11 mouse cellular contexts compared by ENCODE assay signal in the genomic region with DNA sequence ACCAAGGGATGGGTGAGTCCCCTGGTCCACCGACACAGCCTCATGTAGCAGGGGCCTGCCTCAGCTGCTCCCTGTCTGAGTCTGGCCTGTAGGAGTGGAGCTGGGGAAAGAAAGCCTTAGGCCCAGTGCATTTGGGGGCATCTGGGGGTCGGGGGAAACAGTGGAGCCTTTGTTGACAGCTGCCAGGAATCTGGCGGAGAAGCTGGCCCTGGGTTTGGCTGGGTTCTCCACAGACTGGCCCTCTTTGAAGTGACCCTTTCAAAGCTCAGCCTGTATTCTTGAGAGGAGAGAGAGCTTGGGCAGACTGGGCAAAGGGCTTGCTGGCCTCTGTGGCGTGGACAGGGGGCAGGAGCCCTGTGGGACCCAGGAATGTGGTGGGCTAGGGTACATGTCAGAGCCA. TPM values are rescaled to one million over a fixed set of nuclear protein-coding genes. Genes with fewer than 3 reads are reported as not detected.
DNase-seq lines count a peak whose midpoint lies in the region; ATAC-seq and TF ChIP-seq lines count a peak whose summit lies in the region.
"Had no signal": no experiment of that assay in that cellular context is flagged by ENCODE, and none has a peak within 500 bp of the region (broad histone marks: within the 10 kb centered on the region; RNA-seq: fewer than 3 reads in every experiment).

No protein-coding gene starts in this region.

- H3K4me1 ChIP-seq in heart, embryonic 15.5 days (replicated peaks), result peaks cover 60% of the 10 kb centered on the region
- 0 out of 2 replicates have a peak, but pooled peaks cover 6% of the 10 kb centered on the region for H3K4me1 ChIP-seq in neural tube, embryonic 11.5 days (ENCODE audit: control insufficient read depth, insufficient read depth, low read length)
- peaks cover 11% of the 10 kb centered on the region for H3K4me1 ChIP-seq in intestine, embryonic 16.5 days (ENCODE audit: control insufficient read depth, insufficient read depth, low read length)
- peaks cover 18% of the 10 kb centered on the region for H3K4me1 ChIP-seq in olfactory bulb, adult 2 months (ENCODE audit: control insufficient read depth, insufficient read depth, low read length)
- peaks cover 7% of the 10 kb centered on the region for H3K4me1 ChIP-seq in kidney, embryonic 14.5 days (ENCODE audit: control insufficient read depth, insufficient read depth, low read length)

- intact Hi-C loops in heart, postnatal 25 days (cut with DNase I), result no loop called here

- no peaks in the 10 kb centered on the region for H3K9me3 ChIP-seq in heart, embryonic 15.5 days (replicated peaks)
- no peaks in the 10 kb centered on the region for H3K9me3 ChIP-seq in neural tube, embryonic 11.5 days (ENCODE audit: control insufficient read depth, low read length)
- no peaks in the 10 kb centered on the region for H3K9me3 ChIP-seq in intestine, embryonic 16.5 days (ENCODE audit: control insufficient read depth, low read length)
- no peaks in the 10 kb centered on the region for H3K9me3 ChIP-seq in kidney, embryonic 14.5 days (ENCODE audit: control insufficient read depth, low read length)

- H3K9ac ChIP-seq in heart, embryonic 15.5 days, result no peak overlapping the region
- no peak overlapping the region for H3K9ac ChIP-seq in neural tube, embryonic 11.5 days (ENCODE audit: low read length)
- H3K9ac ChIP-seq in intestine, embryonic 16.5 days (ENCODE audit: low read depth, low read length), result 0 out of 2 replicates have a peak overlapping the region, but pooled peaks have one; percentile 31
- H3K9ac ChIP-seq in kidney, embryonic 14.5 days (ENCODE audit: low read depth, low read length), result no peak overlapping the region

- H3K36me3 ChIP-seq in heart, embryonic 15.5 days, result no peaks in the 10 kb centered on the region; the same call in 1 of the 2 replicates
- no peaks in the 10 kb centered on the region for H3K36me3 ChIP-seq in neural tube, embryonic 11.5 days (ENCODE audit: control insufficient read depth, insufficient read depth, low read length)
- H3K36me3 ChIP-seq in intestine, embryonic 16.5 days (ENCODE audit: control insufficient read depth, insufficient read depth, low read length), result no peaks in the 10 kb centered on the region; the same call in 1 of the 2 replicates
- no peaks in the 10 kb centered on the region for H3K36me3 ChIP-seq in kidney, embryonic 14.5 days (ENCODE audit: control insufficient read depth, insufficient read depth, low read length)

- no peak for DNase-seq in heart, postnatal 25 days (ENCODE audit: low spot score)
- no peak for DNase-seq in neural tube, embryonic 11.5 days (ENCODE audit: low spot score)
- DNase-seq in neural tube, embryonic 10.5 days (ENCODE audit: extremely low spot score, low spot score), result no peak
- DNase-seq: cerebellum, adult 11 months; kidney, postnatal 36 days; lung, postnatal 14 days had no signal

- H3K27me3 ChIP-seq in heart, embryonic 15.5 days, result no peaks in the 10 kb centered on the region
- H3K27me3 ChIP-seq in neural tube, embryonic 11.5 days (ENCODE audit: control insufficient read depth, insufficient read depth, low read length), result no peaks in the 10 kb centered on the region
- H3K27me3 ChIP-seq in intestine, embryonic 16.5 days (replicated peaks; ENCODE audit: control insufficient read depth, insufficient read depth, low read length), result no peaks in the 10 kb centered on the region
- H3K27me3 ChIP-seq in kidney, embryonic 14.5 days (ENCODE audit: control insufficient read depth, insufficient read depth, low read length), result no peaks in the 10 kb centered on the region

- 59% methylated on average over 4 of the region's 4 CpGs for WGBS in heart, embryonic 15.5 days
- WGBS in neural tube, embryonic 11.5 days, result 46% methylated on average over 4 of the region's 4 CpGs
- WGBS in intestine, embryonic 16.5 days, result 61% methylated on average over 4 of the region's 4 CpGs
- 40% methylated on average over 4 of the region's 4 CpGs for WGBS in olfactory bulb, adult 2 months
- 64% methylated on average over 4 of the region's 4 CpGs for WGBS in kidney, embryonic 14.5 days

- no peak overlapping the region for H3K4me2 ChIP-seq in heart, embryonic 15.5 days
- no peak overlapping the region for H3K4me2 ChIP-seq in neural tube, embryonic 11.5 days (ENCODE audit: low read depth)
- H3K4me2 ChIP-seq in intestine, embryonic 16.5 days (ENCODE audit: low read depth, low read length), result no peak overlapping the region
- H3K4me2 ChIP-seq in kidney, embryonic 14.5 days (replicated peaks; ENCODE audit: low read depth, low read length), result no peak overlapping the region

- ATAC-seq in heart, embryonic 15.5 days (replicated peaks; ENCODE audit: insufficient number of reproducible peaks, insufficient read depth, low FRiP score, low read depth), result 0 out of 2 replicates have a peak, but pooled peaks have one; percentile 25
- ATAC-seq in neural tube, embryonic 11.5 days (ENCODE audit: insufficient read depth, low FRiP score, low TSS enrichment), result no peak
- no peak for ATAC-seq in intestine, embryonic 16.5 days
- no peak for ATAC-seq in erythroblast, adult 5-6 weeks (replicated peaks; ENCODE audit: low FRiP score, poor library complexity, severe bottlenecking)
- no peak for ATAC-seq in kidney, embryonic 14.5 days (ENCODE audit: low FRiP score, low TSS enrichment)

- no peak overlapping the region for H3K4me3 ChIP-seq in heart, embryonic 15.5 days
- H3K4me3 ChIP-seq in neural tube, embryonic 11.5 days (ENCODE audit: low read depth, low read length), result no peak overlapping the region
- H3K4me3 ChIP-seq in intestine, embryonic 16.5 days (ENCODE audit: low read length), result no peak overlapping the region
- no peak overlapping the region for H3K4me3 ChIP-seq in olfactory bulb, adult 2 months (ENCODE audit: insufficient read depth, low read depth, low read length)
- no peak overlapping the region for H3K4me3 ChIP-seq in kidney, embryonic 14.5 days (ENCODE audit: low read length)

- no peak for TF ChIP-seq CTCF in olfactory bulb, adult 2 months (IDR thresholded peaks at IDR 0.05; ENCODE audit: insufficient read depth, low read depth, low read length)

- H3K27ac ChIP-seq in heart, embryonic 15.5 days, result no peak overlapping the region; the same call in 1 of the 2 replicates
- peak overlapping the region; percentile 58; the same call in 1 of the 2 replicates for H3K27ac ChIP-seq in neural tube, embryonic 11.5 days (ENCODE audit: low read depth, low read length)
- H3K27ac ChIP-seq in intestine, embryonic 16.5 days (ENCODE audit: low read length), result peak overlapping the region; percentile 29; the same call in 1 of the 2 replicates
- peak overlapping the region; percentile 56 for H3K27ac ChIP-seq in olfactory bulb, adult 2 months (ENCODE audit: insufficient read depth, low read depth, low read length)
- no peak overlapping the region for H3K27ac ChIP-seq in kidney, embryonic 14.5 days (ENCODE audit: low read depth, low read length)

- TF ChIP-seq POLR2A in olfactory bulb, adult 2 months (IDR thresholded peaks at IDR 0.05; ENCODE audit: insufficient read depth, low read depth, low read length), result no peak

RNA-seq across cellular contexts. Expression of gene Arhgap23, which starts 7.2 kb away (rescaled TPM):
- polyA plus RNA-seq in heart, embryonic 15.5 days (2015; fragmentation: Nextera tagmentation; extraction: Ambion mirVana), result 6.0 and 7.8 TPM in 2 replicates
- 10 to 100 TPM; 14.8 to 19.4 TPM for total RNA-seq in heart, postnatal 25 days (2021)
- polyA plus RNA-seq in neural tube, embryonic 11.5 days (2014; fragmentation: Nextera tagmentation; extraction: Ambion mirVana), result 4.1 and 5.2 TPM in 2 replicates
- 2.7 and 3.0 TPM in 2 replicates for polyA plus RNA-seq in intestine, embryonic 16.5 days (2015; fragmentation: Nextera tagmentation; extraction: Ambion mirVana)
- polyA plus RNA-seq in olfactory bulb, adult 2 months (2012; ENCODE audit: insufficient read depth, insufficient read length, low replicate concordance, missing spikeins), result not detected in 2 replicates
- 21.3 and 21.9 TPM in 2 replicates for total RNA-seq in erythroblast, adult 5-6 weeks (2015; ENCODE audit: low replicate concordance)
- total RNA-seq in erythroblast, adult 5-6 weeks (2017; ENCODE audit: low replicate concordance), result 25.6 and 30.2 TPM in 2 replicates
- 5.2 and 7.4 TPM in 2 replicates for polyA plus RNA-seq in kidney, embryonic 14.5 days (2014; fragmentation: Nextera tagmentation; extraction: Ambion mirVana)

Comparison
In these comparisons a context has a peak if more than half of its experiments do, and no peak if none do; other contexts are left out.
1. H3K27ac ChIP-seq: peak in neural tube, embryonic 11.5 days (single experiment), intestine, embryonic 16.5 days (single experiment) and olfactory bulb, adult 2 months (single experiment); none in heart, embryonic 15.5 days (single experiment) and kidney, embryonic 14.5 days (single experiment).